Mouse (Mus musculus): ENCODE measurements around the gene Krba1. TPM values are rescaled to one million over a fixed set of nuclear protein-coding genes. Genes with fewer than 3 reads are reported as not detected.

The Krba1 gene
- total RNA-seq (2012; rRNA removed) (4.8 and 4.9 TPM in 2 replicates), polyA plus RNA-seq (2012; ENCODE audit: insufficient read depth in 1 of 2, insufficient read length in 2 of 2, low read depth in 1 of 2, low replicate concordance in 2 of 2, missing spikeins in 1 of 2) (1 to 10 TPM in 1 of 2 experiments, not detected in 1; 8.7 TPM)

GRCm38 (mm10) chr6:48395105-48396007, at the start of gene Krba1:
Krba1 (plus strand) TSS chr6:48395586.
- peak; percentile 71 for DNase-seq (ENCODE audit: low read depth, low spot score)
- TF ChIP-seq MAZ (IDR thresholded peaks at IDR 0.05; ENCODE audit: low read depth, low read length) (no peak), ELF1 (IDR thresholded peaks at IDR 0.05; ENCODE audit: low read depth, low read length) (peak; percentile 48; the same call in 1 of the 2 replicates), NRF1 (IDR thresholded peaks at IDR 0.05; ENCODE audit: insufficient read depth, low read depth, low read length, poor library complexity, severe bottlenecking) (peak; percentile 64), UBTF (IDR thresholded peaks at IDR 0.05; ENCODE audit: borderline replicate concordance, insufficient read depth, low read depth, low read length) (no peak), CHD2 (IDR thresholded peaks at IDR 0.05; ENCODE audit: low read length) (no peak), SIN3A (IDR thresholded peaks at IDR 0.05; ENCODE audit: low read length) (no peak; the same call in 1 of the 2 replicates), SMC3 (IDR thresholded peaks at IDR 0.05; ENCODE audit: low read depth, low read length) (no peak), CTCF (IDR thresholded peaks at IDR 0.05 in 2 of 3, conservative IDR thresholded peaks at IDR 0.05 in 1 of 3; ENCODE audit: control insufficient read depth in 1 of 3, insufficient read depth in 1 of 3, low read depth in 2 of 3, low read length in 3 of 3, poor library complexity in 1 of 3, severe bottlenecking in 1 of 3) (no peak), HCFC1 (IDR thresholded peaks at IDR 0.05; ENCODE audit: low read depth, low read length) (peak; percentile 85), NELFE (IDR thresholded peaks at IDR 0.05; ENCODE audit: low read depth, low read length) (0 out of 2 replicates have a peak, but pooled peaks have one; percentile 32)
- H3K36me3 ChIP-seq (ENCODE audit: control insufficient read depth in 1 of 2, insufficient read depth in 2 of 2, low read length in 2 of 2) = no peaks in the 10 kb centered on the region; a peak in 2 of 4 replicates
- no peak within 1 kb of the TSS for H3K27ac ChIP-seq (ENCODE audit: control insufficient read depth, low read depth, low read length)
- peaks cover 4 to 11% of the 10 kb centered on the region in 2 experiments; a peak in 3 of 4 replicates for H3K4me1 ChIP-seq (ENCODE audit: control insufficient read depth in 1 of 2, insufficient read depth in 2 of 2, low read length in 2 of 2)
- H3K4me3 ChIP-seq (ENCODE audit: control insufficient read depth in 1 of 2, insufficient read depth in 1 of 2, low read depth in 2 of 2, low read length in 2 of 2) = peak within 1 kb of the TSS; percentile 82 to 94
- H3K9ac ChIP-seq (ENCODE audit: control insufficient read depth, low read depth, low read length, poor library complexity, severe bottlenecking) = peak within 1 kb of the TSS; percentile 77
- peaks cover 4% of the 10 kb centered on the region; the same call in 1 of the 2 replicates for H3K79me2 ChIP-seq (ENCODE audit: control insufficient read depth, insufficient read depth, low read length, poor library complexity)
- H3K9me3 ChIP-seq (replicated peaks; ENCODE audit: insufficient read depth, low read length) = no peaks in the 10 kb centered on the region
- H3K27me3 ChIP-seq (ENCODE audit: control insufficient read depth in 1 of 2, insufficient read depth in 2 of 2, low read length in 2 of 2) = no peaks in the 10 kb centered on the region

- no peak for DNase-seq (ENCODE audit: low read depth, low spot score)
- H3K4me1 ChIP-seq (ENCODE audit: control insufficient read depth in 1 of 2, insufficient read depth in 2 of 2, low read length in 2 of 2) = no peaks in the 10 kb centered on the region
- no peak overlapping the region for H3K27ac ChIP-seq (ENCODE audit: control insufficient read depth, low read depth, low read length)
- H3K9ac ChIP-seq (ENCODE audit: control insufficient read depth, low read depth, low read length, poor library complexity, severe bottlenecking) = no peak overlapping the region
- H3K9me3 ChIP-seq (replicated peaks; ENCODE audit: insufficient read depth, low read length) = no peaks in the 10 kb centered on the region
- no peak overlapping the region for H3K4me3 ChIP-seq (ENCODE audit: control insufficient read depth in 1 of 2, insufficient read depth in 1 of 2, low read depth in 2 of 2, low read length in 2 of 2)
- H3K79me2 ChIP-seq (ENCODE audit: control insufficient read depth, insufficient read depth, low read length, poor library complexity) = no peaks in the 10 kb centered on the region
- no peaks in the 10 kb centered on the region for H3K36me3 ChIP-seq (ENCODE audit: control insufficient read depth in 1 of 2, insufficient read depth in 2 of 2, low read length in 2 of 2)
- no peaks in the 10 kb centered on the region for H3K27me3 ChIP-seq (ENCODE audit: control insufficient read depth in 1 of 2, insufficient read depth in 2 of 2, low read length in 2 of 2)
- TF ChIP-seq GABPA (IDR thresholded peaks at IDR 0.05; ENCODE audit: low read depth, low read length) (no peak), UBTF (IDR thresholded peaks at IDR 0.05; ENCODE audit: borderline replicate concordance, insufficient read depth, low read depth, low read length) (no peak), JUND (IDR thresholded peaks at IDR 0.05; ENCODE audit: low read depth, low read length) (no peak)
Measured at GRCm38 (mm10) chr6:48358897-48359296, 36.5 kb upstream of the Krba1 start.

Data from MEL (cell line).